Mouse (Mus musculus): ENCODE measurements around the gene Prkg2. TPM values are rescaled to one million over a fixed set of nuclear protein-coding genes. Genes with fewer than 3 reads are reported as not detected.
A peak's percentile ranks its signal among the peaks of the same experiment; 100 is the strongest.

Prkg2 gene
- polyA plus RNA-seq, 1 experiment from 2014 or later: 87.8 TPM

DNA sequence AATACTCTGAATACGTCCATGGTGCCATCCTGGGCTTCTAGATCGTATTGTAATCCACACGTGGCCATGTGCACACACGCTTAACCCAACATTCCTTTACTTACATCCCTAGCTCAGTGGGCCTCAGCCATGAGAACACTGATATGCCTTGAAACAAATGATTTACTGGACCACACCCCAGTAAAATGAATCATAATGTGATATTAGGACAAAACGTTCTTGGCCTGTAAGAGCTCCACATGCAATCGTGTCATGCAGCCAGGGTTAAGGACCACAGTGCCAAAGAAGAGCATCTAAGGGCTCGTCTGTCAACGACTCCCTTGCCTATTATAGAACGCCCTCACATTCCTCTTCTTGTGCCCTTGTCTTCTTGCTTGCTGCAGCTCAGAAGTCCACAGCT lies 70.5 kb downstream of the Prkg2 start:
- Histone ChIP-seq H3K4me2 (replicated peaks; ENCODE audit: low read depth) (no peak overlapping the region), H3K27ac (ENCODE audit: low read depth, low read length) (no peak overlapping the region), H3K9me3 (ENCODE audit: control insufficient read depth) (no peaks in the 10 kb centered on the region), H3K36me3 (ENCODE audit: control insufficient read depth, insufficient read depth) (peaks cover 20% of the 10 kb centered on the region), H3K4me1 (replicated peaks; ENCODE audit: control insufficient read depth, insufficient read depth, low read length) (0 out of 2 replicates have a peak, but pooled peaks cover 2% of the 10 kb centered on the region), H3K27me3 (replicated peaks; ENCODE audit: control insufficient read depth, insufficient read depth, low read length) (no peaks in the 10 kb centered on the region), H3K9ac (ENCODE audit: low read depth, low read length) (no peak overlapping the region), H3K4me3 (ENCODE audit: low read depth, low read length) (no peak overlapping the region)
- no peak for TF ChIP-seq CTCF (IDR thresholded peaks at IDR 0.05; ENCODE audit: low read depth)
- WGBS: 64% methylated on average over 9 of the region's 9 CpGs
- ATAC-seq: peak; percentile 63; the same call in 1 of the 2 replicates

GRCm38 (mm10) chr5:98965139-98965538 lies 72.0 kb downstream of the Prkg2 start:
- ATAC-seq: no peak
- Histone ChIP-seq H3K4me3 (ENCODE audit: low read depth, low read length) (no peak overlapping the region), H3K27ac (ENCODE audit: low read depth, low read length) (no peak overlapping the region), H3K27me3 (replicated peaks; ENCODE audit: control insufficient read depth, insufficient read depth, low read length) (no peaks in the 10 kb centered on the region), H3K4me1 (replicated peaks; ENCODE audit: control insufficient read depth, insufficient read depth, low read length) (0 out of 2 replicates have a peak, but pooled peaks cover 2% of the 10 kb centered on the region), H3K4me2 (replicated peaks; ENCODE audit: low read depth) (no peak overlapping the region), H3K36me3 (ENCODE audit: control insufficient read depth, insufficient read depth) (peaks cover 19% of the 10 kb centered on the region), H3K9me3 (ENCODE audit: control insufficient read depth) (no peaks in the 10 kb centered on the region), H3K9ac (ENCODE audit: low read depth, low read length) (no peak overlapping the region)
- 58% methylated on average over 4 of the region's 4 CpGs for whole genome bisulfite sequencing
- TF ChIP-seq CTCF (IDR thresholded peaks at IDR 0.05; ENCODE audit: low read depth): no peak

- no peak for TF ChIP-seq CTCF (IDR thresholded peaks at IDR 0.05; ENCODE audit: low read depth)
- Histone ChIP-seq H3K4me1 (replicated peaks; ENCODE audit: control insufficient read depth, insufficient read depth, low read length) (0 out of 2 replicates have a peak, but pooled peaks cover 2% of the 10 kb centered on the region), H3K4me3 (ENCODE audit: low read depth, low read length) (no peak overlapping the region), H3K27ac (ENCODE audit: low read depth, low read length) (no peak overlapping the region), H3K36me3 (ENCODE audit: control insufficient read depth, insufficient read depth) (peaks cover 18% of the 10 kb centered on the region), H3K9ac (ENCODE audit: low read depth, low read length) (no peak overlapping the region), H3K9me3 (ENCODE audit: control insufficient read depth) (no peaks in the 10 kb centered on the region), H3K27me3 (replicated peaks; ENCODE audit: control insufficient read depth, insufficient read depth, low read length) (no peaks in the 10 kb centered on the region), H3K4me2 (replicated peaks; ENCODE audit: low read depth) (no peak overlapping the region)
- WGBS: 23% methylated on average over 6 of the region's 6 CpGs
- no peak; the same call in 1 of the 2 replicates for ATAC-seq
Measured at GRCm38 (mm10) chr5:98964367-98964766, 72.8 kb downstream of the Prkg2 start.

DNA sequence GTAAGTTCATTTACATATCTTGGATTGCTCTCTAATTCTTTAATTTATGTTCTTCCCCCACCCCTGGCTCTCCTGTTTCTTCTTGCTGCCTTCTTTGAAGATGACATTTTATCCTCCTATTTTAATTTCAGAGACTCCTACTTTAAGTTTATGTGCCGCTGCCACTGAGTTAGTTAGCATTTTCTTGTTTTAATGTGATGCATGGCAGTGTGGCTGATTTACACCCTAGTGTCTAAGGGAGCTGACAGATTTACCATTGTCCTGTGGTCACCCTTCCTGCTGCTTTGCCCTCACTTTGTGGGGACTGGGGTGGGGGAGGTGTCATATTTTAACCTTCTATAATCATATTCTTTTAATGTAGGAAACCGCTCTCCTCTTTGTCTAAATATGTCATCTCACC lies 74.7 kb downstream of the Prkg2 start:
- ATAC-seq: no peak
- no peak overlapping the region for H3K9ac ChIP-seq (ENCODE audit: low read depth, low read length)
- H3K4me2 ChIP-seq (replicated peaks; ENCODE audit: low read depth): no peak overlapping the region
- H3K27ac ChIP-seq (ENCODE audit: low read depth, low read length): no peak overlapping the region
- no peak overlapping the region for H3K4me3 ChIP-seq (ENCODE audit: low read depth, low read length)
- 71% methylated on average over 2 of the region's 2 CpGs for WGBS
- H3K36me3 ChIP-seq (ENCODE audit: control insufficient read depth, insufficient read depth): peaks cover 5% of the 10 kb centered on the region
- H3K4me1 ChIP-seq (replicated peaks; ENCODE audit: control insufficient read depth, insufficient read depth, low read length): 0 out of 2 replicates have a peak, but pooled peaks cover 2% of the 10 kb centered on the region
- no peaks in the 10 kb centered on the region for H3K27me3 ChIP-seq (replicated peaks; ENCODE audit: control insufficient read depth, insufficient read depth, low read length)
- no peak for TF ChIP-seq CTCF (IDR thresholded peaks at IDR 0.05; ENCODE audit: low read depth)
- H3K9me3 ChIP-seq (ENCODE audit: control insufficient read depth): no peaks in the 10 kb centered on the region

DNA sequence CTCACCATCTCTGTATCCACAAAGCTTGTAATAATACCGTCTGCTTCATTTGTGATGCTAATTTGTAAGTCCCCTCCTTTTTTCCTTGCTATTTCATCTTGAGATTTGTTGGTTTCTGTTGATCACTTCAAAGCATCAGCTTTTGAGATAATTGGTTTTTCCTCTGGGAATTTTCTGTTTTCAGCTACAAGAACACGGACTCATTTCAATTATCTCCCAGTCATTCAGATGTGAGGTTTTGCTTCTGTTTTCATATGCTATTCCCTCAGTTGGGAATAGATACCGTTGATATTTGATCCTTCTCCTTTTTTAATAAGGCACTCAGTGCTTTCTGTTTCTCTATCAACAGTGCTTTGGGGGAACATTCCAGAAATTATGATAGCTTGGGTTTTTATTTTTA lies 81.6 kb downstream of the Prkg2 start:
- Histone ChIP-seq H3K27me3 (replicated peaks; ENCODE audit: control insufficient read depth, insufficient read depth, low read length) (no peaks in the 10 kb centered on the region), H3K9me3 (ENCODE audit: control insufficient read depth) (no peaks in the 10 kb centered on the region), H3K27ac (ENCODE audit: low read depth, low read length) (no peak overlapping the region), H3K4me2 (replicated peaks; ENCODE audit: low read depth) (no peak overlapping the region), H3K4me3 (ENCODE audit: low read depth, low read length) (no peak overlapping the region), H3K4me1 (replicated peaks; ENCODE audit: control insufficient read depth, insufficient read depth, low read length) (0 out of 2 replicates have a peak, but pooled peaks cover 4% of the 10 kb centered on the region), H3K9ac (ENCODE audit: low read depth, low read length) (no peak overlapping the region), H3K36me3 (ENCODE audit: control insufficient read depth, insufficient read depth) (peaks cover 4% of the 10 kb centered on the region; the same call in 1 of the 2 replicates)
- TF ChIP-seq CTCF (IDR thresholded peaks at IDR 0.05; ENCODE audit: low read depth): no peak
- no peak for ATAC-seq
- WGBS: 86% methylated on average over 3 of the region's 3 CpGs

- H3K4me1 ChIP-seq (replicated peaks; ENCODE audit: control insufficient read depth, insufficient read depth, low read length): 0 out of 2 replicates have a peak, but pooled peaks cover 6% of the 10 kb centered on the region
- H3K27ac ChIP-seq (ENCODE audit: low read depth, low read length): no peak overlapping the region
- no peak for ATAC-seq
- no peaks in the 10 kb centered on the region for H3K27me3 ChIP-seq (replicated peaks; ENCODE audit: control insufficient read depth, insufficient read depth, low read length)
- no peak overlapping the region for H3K4me3 ChIP-seq (ENCODE audit: low read depth, low read length)
- H3K9me3 ChIP-seq (ENCODE audit: control insufficient read depth): no peaks in the 10 kb centered on the region
- 0 out of 2 replicates have a peak, but pooled peaks cover 6% of the 10 kb centered on the region for H3K36me3 ChIP-seq (ENCODE audit: control insufficient read depth, insufficient read depth)
- H3K9ac ChIP-seq (ENCODE audit: low read depth, low read length): no peak overlapping the region
- WGBS: 48% methylated on average over 1 of the region's 1 CpGs
- no peak overlapping the region for H3K4me2 ChIP-seq (replicated peaks; ENCODE audit: low read depth)
- TF ChIP-seq CTCF (IDR thresholded peaks at IDR 0.05; ENCODE audit: low read depth): no peak
Measured at GRCm38 (mm10) chr5:98953386-98953785, 83.8 kb downstream of the Prkg2 start.
